Mouse (Mus musculus) right cerebral cortex, adult 2 months (tissue): ENCODE results near the gene Thap7.
"Not testable (repeated sequence)": the region's sequence is repeated elsewhere in the genome, so short reads cannot be mapped to it uniquely, and the experiment has no call there.

Experiments
- DNase-seq, 2 experiments: peaks; one replicate each; pipeline ENCODE4 v3.0.0; 2021 to 2022; ENCODE audit warnings: low spot score in 2 of 2

Thap7 gene

DNA sequence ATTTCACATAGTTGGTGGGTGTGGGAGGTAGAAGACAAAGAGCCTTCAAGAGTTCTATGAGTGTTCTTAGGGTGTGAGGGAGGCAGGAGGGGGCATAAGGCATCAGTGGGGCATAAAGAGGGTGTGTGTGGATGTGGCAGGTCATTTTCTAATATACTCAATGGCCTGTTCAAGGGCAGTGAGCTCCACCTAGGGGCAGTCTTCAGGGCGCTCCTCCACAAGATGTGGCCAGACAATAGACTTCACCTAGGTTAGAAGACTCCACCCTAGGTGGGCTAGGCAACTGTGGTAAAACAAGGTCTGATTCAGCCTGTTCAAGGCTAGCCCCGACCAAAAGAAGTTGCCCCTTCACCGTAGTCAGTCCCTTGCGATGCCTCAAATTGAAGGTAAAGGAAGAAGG, 1.3 kb upstream of the Thap7 start:
- DNase-seq, result no peak

DNA sequence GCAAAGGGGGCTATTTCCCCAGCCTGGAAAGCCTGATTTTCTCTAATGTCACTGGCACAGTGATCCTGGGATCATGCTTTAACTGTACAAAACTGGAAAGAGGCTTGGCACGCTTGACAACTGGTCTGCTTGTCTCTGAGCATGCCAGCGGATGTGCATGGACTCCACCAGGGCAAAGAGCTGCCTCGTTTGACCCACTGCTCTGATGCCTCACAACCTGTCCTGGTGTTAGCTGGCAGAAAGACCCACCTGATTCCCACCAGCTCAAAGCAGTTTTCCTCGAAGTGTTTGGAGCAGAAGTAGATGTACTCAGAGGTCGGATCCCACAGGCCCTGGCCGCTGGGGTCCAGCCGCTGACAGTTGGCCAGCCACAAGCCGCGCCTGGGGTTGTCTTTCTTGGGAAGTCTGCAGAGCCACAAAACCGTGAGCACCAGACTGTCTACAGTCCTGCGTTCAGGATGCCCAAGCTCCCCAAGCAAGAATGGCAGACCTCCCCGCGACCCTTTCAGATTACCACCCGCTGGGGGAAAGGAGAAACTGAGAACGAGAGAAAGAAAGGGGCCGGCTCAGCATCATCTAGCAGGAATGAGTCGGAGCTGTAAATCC, 852 bp downstream of the Thap7 start:
- DNase-seq, result no peak

DNA sequence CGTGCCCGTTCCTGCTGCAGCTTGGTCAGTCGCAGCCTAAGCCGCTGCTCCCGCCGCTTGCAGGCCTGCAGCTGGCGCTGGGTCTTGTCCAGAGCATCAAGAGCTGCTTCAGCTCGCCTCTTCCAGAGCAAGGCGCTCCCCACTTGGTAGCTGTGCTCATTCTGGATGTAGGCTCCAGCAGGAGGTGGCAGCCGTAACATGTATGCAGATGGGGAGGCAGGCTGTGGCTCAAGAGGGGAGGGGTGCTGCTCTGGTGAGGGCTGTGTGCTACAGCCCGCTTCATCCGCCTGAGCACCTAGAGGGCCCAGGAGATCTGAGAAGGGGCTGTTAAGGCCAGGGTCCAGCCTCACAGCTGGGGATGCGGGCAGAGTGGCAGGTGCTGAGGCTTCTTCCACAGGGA, 2.7 kb downstream of the Thap7 start:
- no peak for DNase-seq

DNA sequence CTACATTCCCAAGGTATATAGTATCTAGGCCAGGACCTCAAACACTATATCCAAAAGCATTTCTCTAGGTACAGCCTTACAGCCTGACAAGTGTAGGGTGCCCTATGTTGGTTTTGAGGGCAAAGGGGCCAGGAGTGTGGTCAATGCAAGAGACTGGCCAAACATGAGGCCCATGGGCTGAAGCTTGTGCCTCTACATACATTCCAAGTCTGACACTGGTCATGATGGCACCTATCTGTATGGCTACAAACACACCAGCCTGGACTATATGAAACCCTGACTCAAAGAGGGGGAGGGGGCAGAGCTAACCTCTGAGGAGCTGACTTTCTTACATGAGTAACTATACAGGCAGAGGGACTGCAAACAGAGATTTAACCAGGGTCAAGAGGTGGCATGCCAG, 3.3 kb downstream of the Thap7 start:
- DNase-seq, result no peak

DNA sequence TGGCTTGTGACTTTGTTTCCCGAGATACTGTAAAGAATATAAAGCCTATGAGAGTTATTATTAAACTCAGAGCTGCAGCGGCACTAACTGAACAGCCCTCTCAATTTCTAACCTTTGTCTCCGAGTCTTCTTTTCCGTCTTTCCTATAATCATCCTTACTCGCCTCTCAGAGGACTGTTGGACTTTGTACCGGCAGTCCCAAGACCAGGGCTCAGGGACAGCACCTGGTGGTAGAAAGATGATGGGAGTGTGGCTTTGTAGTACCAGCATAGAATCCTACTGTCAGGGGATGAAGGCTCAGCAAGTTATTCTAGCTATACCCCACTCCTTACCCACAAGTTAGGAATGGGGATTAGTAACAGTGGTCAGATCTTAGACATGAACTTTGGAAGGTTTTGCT, 4.7 kb downstream of the Thap7 start:
- no peak for DNase-seq

DNA sequence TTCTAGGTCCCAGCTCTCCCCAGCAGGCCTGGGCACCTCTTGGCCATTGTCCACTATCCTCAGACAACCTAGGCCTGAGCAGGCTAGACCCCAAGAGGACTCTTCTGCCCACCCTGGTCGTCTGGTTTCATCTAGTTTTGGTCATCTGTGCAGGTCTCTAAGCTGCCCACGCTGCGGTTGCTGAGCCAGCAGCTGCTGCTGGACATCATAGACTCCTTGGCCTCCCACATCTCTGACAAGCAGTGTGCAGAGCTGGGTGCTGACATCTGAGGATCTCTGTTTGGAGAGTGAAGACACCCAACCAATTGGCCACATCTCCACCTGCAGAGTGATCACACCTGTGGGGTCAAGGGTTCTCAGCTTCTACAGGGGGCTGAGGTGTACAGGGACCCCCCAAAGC, 5.4 kb downstream of the Thap7 start:
- no peak for DNase-seq

DNA sequence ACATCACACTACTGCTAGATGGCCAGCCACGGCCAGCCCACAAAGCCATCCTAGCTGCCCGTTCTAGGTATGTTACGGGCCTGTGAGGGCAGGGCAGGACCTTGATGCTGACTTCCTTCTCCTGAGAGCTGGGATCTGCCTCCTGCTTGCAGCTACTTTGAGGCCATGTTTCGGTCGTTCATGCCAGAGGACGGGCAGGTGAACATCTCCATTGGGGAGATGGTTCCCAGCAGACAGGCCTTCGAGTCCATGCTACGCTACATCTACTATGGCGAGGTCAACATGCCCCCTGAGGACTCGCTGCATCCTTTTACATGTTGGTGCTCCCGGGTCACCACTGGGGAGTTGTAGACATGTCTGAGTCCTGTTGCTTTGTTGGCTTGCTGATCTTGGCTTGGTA, 6.8 kb downstream of the Thap7 start:
- no peak for DNase-seq

DNA sequence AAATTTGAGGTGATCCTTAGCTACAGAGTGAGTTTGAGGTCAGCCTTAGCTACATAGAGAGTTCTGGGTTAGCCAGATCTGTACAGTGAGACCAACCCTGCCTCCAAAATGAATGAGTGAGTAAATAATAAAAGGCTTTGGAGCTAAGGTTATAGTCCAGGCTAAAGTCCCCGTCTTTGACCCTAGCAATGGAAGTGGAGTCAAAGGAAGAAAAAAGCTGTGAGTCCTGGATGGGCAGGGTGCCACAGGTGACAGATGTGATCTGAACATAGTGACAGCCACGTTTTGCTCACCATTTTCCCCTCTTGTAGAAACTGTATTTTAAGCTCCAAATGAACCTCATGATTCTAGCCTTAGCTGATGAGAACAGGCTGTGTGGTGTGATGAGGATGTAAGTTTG, 12.0 kb downstream of the Thap7 start:
- no peak for DNase-seq

DNA sequence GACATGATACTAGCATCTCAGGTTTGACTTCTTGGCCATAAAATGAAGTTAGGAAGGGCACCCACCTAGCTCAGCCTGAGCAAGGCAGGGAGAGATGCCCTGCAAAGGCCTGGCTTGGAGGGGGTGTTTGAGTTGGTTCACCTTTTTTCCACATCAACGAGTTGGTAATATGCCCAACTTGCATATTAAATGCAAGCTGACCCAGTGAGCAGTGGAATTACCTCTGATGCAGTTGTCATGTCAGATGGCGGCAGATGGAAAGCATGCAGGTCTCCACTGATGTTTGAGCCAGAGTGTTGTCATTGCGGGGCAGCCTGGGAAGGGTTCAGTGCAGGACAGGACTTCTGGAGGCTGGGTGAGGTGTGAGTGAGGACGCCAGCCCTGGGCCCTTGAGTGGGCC, 19.5 kb downstream of the Thap7 start:
- no peak for DNase-seq

DNA sequence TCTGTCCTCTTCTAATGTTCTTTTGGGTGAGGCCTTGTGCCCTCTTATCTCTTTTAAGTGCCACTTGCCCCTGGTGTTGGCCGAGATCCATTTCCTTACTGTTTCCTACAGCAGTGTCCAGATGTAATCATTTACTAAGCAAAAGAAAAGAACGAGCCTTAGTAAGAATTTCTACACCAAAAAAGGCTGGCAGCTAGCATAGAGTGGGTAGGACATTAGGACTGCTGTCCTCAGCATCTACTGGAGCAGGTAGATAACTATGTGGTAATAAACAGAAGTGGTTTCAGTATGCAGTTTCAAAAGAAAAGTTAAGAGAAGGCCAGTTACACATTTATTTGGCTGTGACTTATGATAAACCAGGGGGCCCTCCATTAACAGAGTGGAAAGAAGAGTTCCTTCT, 20.2 kb downstream of the Thap7 start:
- no peak for DNase-seq

DNA sequence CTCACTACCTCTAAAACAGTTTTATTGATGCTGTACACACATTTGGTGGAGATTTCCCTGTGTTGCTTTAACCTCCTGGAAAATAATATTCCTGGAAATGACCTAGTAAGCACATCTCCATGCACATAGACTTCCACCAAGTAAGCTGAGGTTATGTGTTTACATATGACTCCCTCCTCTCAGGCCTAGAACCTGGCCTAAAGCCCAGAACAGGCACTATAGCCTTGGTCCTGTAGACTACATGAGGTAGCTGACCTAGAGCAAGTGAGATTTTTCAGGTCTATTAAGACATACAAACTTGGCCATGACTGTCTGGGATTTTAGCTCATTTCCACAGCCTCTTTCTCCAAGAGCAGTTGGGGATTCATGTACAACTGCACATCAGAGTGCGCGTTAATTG, 20.8 kb downstream of the Thap7 start:
- DNase-seq, result no peak

DNA sequence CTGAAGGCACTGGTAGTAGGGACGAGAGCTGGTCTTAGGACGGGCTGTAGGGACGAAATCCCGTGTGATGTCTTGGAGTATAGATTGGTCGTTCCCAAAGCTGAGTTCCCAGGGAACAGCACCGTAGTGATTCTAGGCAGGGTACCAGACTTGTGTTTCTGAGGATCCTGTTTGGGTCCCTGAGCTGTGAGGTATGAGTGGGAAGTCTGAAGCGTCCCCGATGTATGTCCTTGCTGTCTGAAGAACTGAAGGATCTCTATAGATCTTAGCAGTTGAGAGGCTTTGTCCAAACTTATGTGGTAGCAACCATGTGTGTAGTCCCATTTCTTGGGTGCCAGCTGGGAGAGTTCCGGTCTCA, 21.7 kb downstream of the Thap7 start:
- no peak for DNase-seq

DNA sequence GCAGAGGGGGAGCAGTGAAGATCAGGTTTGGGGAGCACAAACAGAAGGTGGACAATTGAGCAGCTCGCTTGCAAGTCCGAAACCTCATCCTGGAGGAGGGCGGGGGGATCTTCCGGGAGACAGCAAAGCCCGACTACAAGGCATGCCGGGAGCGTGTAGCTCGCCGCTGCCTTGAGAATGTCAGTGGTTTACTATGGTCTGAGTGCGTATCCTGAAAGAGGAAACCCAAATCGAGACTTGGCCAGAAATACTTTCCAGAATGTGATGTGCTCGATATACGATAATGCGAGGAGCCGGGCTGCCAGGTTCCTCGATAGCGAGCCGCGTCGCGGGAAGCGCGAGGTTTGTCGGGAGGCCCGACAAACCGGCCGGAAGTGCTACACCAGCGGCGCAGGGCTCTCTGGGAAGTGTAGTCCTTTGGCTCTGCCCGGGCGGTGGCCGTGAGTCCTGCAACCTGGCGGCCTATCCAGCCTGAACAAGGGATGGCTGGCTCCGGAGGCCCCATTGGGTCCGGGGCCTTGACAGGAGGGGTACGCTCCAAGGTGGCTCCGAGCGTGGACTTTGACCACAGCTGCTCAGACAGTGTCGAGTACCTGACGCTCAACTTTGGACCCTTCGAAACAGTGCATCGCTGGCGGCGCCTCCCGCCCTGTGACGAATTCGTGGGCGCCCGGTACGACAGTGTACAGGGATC, 22.2 kb downstream of the Thap7 start, which contains the start of gene Lztr1:
Gene Lztr1 (plus strand): TSS at position 143 of the 694 bp plus-strand sequence.
- DNase-seq, result peak; percentile 88 to 96

DNA sequence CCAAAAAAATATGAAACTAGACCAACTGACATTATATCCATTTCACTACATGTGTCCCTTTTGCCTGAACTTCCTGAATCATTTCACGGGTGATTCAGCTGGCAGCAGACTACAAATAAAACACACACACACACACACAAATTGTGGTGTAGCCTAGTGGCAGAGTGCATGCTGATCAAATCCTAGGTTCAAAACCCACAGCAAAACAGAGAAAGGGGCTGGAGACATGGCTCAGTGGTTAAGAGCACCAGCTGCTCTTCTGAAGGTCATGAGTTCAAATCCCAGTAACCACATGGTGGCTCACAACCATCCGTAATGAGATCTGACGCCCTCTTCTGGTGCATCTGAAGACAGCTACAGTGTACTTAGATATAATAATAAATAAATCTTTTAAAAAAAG, 22.9 kb downstream of the Thap7 start:
- DNase-seq, result not testable (repeated sequence)

DNA sequence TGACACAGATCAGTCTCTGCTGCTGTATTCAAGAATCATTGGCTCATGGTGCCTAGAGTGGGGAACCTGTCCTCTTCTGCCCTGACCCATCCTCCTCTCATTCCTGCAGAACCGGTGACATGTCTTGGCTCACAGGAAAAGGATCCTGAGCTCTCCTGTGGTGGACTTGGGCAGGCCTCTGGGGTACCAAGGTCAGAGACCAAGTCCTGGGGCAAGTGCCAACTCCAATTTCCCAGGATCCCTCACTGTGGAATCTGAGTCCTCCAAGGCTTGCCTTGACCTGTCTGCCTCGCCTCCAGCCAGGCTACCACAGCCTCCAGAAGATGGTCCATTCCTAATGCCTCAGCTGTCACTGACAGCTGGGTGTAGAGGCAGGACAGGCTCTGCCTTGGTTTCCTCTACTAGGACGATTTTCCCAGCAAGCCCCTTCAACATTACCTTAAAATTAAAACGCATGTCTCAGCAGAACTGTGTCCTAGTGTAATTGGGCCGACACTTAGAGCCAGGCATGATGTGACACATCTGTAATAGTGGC, 23.9 kb downstream of the Thap7 start:
- DNase-seq, result no peak

DNA sequence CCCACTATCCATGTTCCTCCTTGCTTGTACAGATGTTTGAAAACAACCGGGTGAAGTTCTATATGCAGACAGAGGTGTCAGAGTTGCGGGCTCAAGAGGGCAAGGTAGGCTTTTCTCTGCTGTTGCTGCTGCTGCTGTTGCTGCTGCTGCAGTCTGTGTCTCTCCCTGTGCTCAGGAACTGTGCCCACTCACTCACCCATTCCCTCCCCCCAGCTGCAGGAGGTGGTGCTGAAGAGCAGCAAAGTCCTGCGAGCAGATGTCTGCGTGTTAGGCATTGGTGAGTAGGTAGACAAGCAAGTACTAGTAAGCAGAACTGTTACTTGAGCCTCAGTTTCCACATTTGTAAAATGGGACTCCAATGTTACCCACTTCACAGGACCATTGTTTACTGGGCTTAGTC, 28.3 kb downstream of the Thap7 start:
- no peak for DNase-seq

DNA sequence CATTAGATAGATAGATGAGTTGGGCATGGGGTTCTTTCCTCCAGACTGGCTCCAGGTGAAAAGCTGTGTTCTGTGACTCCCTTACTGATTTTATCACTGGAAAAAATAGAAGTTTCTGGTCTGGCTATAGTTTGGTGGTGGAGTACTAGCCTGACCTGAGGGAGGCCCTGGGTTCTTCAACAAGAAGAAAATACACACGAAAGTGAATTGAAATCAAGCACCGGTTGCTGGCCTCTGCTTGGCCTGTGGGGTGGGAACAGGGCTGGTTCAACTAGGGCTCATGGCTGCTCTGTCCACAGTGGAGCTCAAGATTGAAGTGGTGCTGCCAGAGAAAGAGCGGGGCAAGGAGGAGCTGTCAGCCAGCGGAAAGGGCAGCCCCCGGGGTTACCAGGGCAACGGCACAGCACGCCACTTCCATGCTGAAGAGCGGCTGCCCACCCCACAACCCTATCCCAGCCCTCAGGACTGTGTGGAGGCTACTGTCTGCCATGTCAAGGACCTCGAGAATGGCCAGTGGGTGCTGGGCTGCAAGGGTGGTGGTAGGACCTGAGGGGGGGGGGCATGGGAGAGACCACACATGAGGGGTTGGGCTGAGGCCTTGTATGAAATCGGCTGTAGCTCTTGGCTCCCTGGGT, 31.6 kb downstream of the Thap7 start:
- no peak for DNase-seq

DNA sequence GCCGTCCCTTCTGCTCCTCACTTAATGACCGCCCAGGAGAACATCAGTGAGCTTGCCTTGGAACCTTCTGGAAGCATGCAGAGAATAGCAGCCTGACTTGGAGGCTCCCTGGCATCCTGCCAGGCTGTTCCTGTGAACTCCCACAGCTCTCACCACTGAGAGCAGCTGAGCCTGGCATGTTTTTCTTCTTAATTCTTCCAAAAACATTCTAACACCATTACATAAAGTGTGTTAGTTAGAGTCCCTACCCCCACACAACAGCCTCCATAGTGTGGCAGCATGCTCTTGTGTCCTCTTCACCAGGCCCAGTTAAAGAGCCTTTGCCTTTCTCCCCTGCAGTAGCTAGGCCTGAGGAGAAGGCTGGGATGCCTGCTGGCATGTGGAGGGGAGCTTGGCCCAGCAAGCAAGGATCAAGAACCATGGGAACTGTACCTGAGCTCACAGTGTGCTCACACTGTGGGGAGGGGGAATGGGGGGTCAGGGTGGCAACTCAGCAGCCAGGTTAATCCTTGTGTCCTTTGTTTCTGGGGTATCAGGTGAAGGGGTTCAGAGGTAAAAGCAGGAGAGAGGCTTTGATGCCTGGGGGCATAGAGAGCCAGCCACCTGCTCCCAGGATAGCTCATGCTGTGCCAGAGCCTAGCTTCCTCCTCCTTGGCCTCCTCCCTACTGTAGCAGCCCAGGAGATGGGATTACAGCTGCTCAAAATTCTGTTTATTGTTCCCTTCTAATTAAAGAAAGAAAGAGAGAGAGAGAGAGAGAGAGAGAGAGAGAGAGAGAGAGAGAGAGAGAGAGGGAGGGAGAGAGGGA, 34.2 kb downstream of the Thap7 start:
- DNase-seq, result peak; percentile 85 to 94

DNA sequence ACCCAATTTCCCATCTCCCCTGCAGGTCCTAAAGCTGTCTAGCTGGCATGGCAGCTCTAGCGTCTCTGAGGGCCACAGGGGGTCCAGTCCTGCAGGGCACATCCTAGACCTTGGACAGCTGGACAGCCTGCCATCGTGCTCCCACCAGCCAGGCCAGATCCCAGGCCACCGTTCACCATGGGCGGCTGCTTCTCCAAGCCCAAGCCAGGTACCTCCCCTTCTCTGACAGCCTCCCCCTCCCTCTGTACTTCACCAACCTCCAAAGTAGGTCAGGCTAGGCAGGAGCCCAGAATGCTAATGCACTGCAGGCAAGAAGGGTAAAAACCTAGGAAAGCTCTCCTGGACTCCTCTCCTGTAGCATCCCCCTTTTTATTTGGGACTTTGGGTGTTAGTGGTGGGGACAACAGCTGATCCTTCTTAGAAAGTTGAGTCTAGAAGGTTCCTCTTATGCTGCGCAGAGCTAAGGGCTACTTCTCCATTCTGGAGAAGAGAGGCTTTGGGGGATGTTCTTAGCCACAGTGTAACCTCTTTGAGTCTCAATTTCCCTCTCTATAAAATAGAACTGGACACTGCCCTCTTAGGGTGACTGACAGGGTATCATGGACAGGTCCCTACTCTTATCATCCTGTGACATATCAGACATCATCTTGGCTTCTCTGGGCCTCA, 38.9 kb downstream of the Thap7 start:
- peak in 1 of 2 experiments; percentile 40 for DNase-seq

DNA sequence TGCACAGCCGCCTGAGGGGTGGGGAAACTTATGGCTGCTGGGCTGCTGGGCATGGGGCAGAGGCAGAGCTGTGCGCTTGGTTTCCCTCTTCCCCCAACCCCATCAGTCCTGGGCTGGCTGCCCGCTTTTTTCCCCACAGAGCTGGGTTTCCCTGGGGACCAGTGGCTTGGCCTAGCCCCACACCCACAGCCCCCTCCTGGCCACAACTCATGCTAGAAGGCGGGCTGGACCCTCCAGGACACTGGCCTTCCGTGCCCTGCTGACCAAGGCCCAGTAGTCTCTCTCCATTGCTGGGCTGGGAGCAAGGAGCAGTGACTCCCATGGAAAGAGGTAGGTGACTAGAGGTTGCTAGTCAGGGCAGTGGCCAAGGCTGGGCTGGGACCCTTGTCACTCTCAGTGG, 39.8 kb downstream of the Thap7 start:
- DNase-seq, result no peak

DNA sequence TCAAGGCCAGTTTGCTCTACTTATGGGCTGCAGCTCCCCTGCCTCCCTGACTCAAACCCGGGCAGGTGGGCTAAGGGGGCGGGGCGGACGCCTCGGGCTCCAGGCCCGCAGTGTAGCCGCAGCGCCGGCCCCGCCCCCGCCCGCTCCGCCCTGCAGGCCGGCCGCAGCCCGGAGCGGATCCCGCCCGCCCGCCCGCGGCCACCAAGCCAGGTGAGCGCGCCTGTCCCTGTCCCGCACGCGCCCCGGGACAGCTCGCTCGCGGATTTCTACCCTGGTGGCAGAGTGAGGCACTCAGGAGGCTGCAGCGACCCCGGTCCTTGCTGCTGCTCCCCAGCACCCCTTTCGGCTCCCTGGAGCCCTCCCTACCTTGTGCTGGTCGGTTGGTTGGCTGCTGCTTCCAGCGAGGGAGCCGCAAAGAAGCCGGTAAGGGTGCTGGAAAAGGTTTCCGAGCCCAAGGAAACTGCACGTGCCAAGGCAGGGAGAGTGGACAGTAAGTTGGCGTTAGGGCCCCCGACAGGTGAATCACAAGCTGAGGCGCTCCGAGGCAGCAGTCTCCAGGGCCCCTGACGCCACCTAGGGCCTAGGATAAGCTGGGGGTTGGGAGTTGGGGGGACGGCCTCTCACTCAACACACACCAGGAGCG, 41.3 kb downstream of the Thap7 start, which contains the start of gene Aifm3:
Gene Aifm3 (plus strand): TSS at position 143 of the 643 bp plus-strand sequence.
- DNase-seq, result no peak
